Mouse (Mus musculus) forebrain, embryonic 11.5 days (tissue): ENCODE measurements at regions not wholly inside any gene's neighbourhood (a gene's known extent, or its start where the extent isn't known, plus 50 kb on each side); places are given as distances from the start of the nearest gene placed in this dataset.

ENCODE experiments used
- ATAC-seq: fragments of 200-750 bp; cut with Nextera tagmentation; replicated peaks from 2 replicates; pipeline ENCODE4 v1.8.0; 2017; ENCODE audit warnings: moderate TSS enrichment; ENCODE audit not compliant: low FRiP score
- DNase-seq: peaks from one replicate; pipeline ENCODE4 v3.0.0-alpha.2; 2017; ENCODE audit warnings: low spot score
- H3K27ac ChIP-seq: fragments of 300-500 bp; sonication (generic); 2 replicates; pipeline ENCODE4 v1.5.1; 2014; ENCODE audit warnings: low read depth, low read length
- H3K27me3 ChIP-seq: fragments of 300-500 bp; sonication (generic); 2 replicates; pipeline ENCODE4 v1.6.1; 2014; ENCODE audit warnings: mild to moderate bottlenecking, low read length, mixed read lengths; ENCODE audit not compliant: control insufficient read depth, insufficient read depth
- H3K36me3 ChIP-seq: fragments of 300-500 bp; sonication (generic); 2 replicates; pipeline ENCODE4 v1.6.1; 2014; ENCODE audit warnings: mild to moderate bottlenecking, low read length, moderate library complexity, mixed read lengths; ENCODE audit not compliant: control insufficient read depth, insufficient read depth
- H3K4me1 ChIP-seq: fragments of 300-500 bp; sonication (generic); replicated peaks from 2 replicates; pipeline ENCODE4 v1.6.1; 2014; ENCODE audit warnings: low read length, mixed read lengths; ENCODE audit not compliant: control insufficient read depth, insufficient read depth
- H3K4me2 ChIP-seq: fragments of 300-500 bp; sonication (generic); 2 replicates; pipeline ENCODE4 v1.6.1; 2014; ENCODE audit warnings: low read depth, mild to moderate bottlenecking, low read length, moderate library complexity, mixed read lengths; ENCODE audit not compliant: severe bottlenecking
- H3K4me3 ChIP-seq: fragments of 300-500 bp; sonication (generic); 2 replicates; pipeline ENCODE4 v1.5.1; 2014; ENCODE audit warnings: low read depth, low read length
- H3K9ac ChIP-seq: fragments of 300-500 bp; sonication (generic); 2 replicates; pipeline ENCODE4 v1.6.1; 2014; ENCODE audit warnings: low read length
- H3K9me3 ChIP-seq: fragments of 300-500 bp; sonication (generic); 2 replicates; pipeline ENCODE4 v1.6.1; 2016; ENCODE audit warnings: low read length, mixed read lengths; ENCODE audit not compliant: control insufficient read depth
- WGBS: fragments of 180-500 bp; shearing (Covaris S2); extraction: QIAGEN DNeasy Blood & Tissue Kit; methylation state at CpG from one replicate; pipeline ENCODE4 v1.1.7; 2014; 5-methylcytosine and 5-hydroxymethylcytosine counted together

GRCm38 (mm10) chr6:93349936-93350700 lies 406.8 kb upstream of the Adamts9 start:
- Histone ChIP-seq H3K4me3 (no peak overlapping the region), H3K36me3 (no peaks in the 10 kb centered on the region), H3K4me1 (peaks cover 5% of the 10 kb centered on the region; the same call in 1 of the 2 replicates), H3K27ac (no peak overlapping the region), H3K9me3 (no peaks in the 10 kb centered on the region), H3K27me3 (no peaks in the 10 kb centered on the region), H3K4me2 (no peak overlapping the region), H3K9ac (no peak overlapping the region)
- DNase-seq (no peak), ATAC-seq (no peak)
- 45% methylated on average over 7 of the region's 7 CpGs for WGBS

- WGBS = 88% methylated on average over 3 of the region's 3 CpGs
- no peak overlapping the region for H3K9ac ChIP-seq
- DNase-seq = no peak
- H3K27ac ChIP-seq = no peak overlapping the region
- H3K4me3 ChIP-seq = no peak overlapping the region
- peaks cover 5% of the 10 kb centered on the region; the same call in 1 of the 2 replicates for H3K4me1 ChIP-seq
- ATAC-seq = no peak
- no peaks in the 10 kb centered on the region for H3K36me3 ChIP-seq
- H3K9me3 ChIP-seq = no peaks in the 10 kb centered on the region
- H3K4me2 ChIP-seq = no peak overlapping the region
- no peaks in the 10 kb centered on the region for H3K27me3 ChIP-seq
Measured at GRCm38 (mm10) chr6:93348141-93348540, 404.8 kb upstream of the Adamts9 start.

- H3K4me2 ChIP-seq = no peak overlapping the region
- no peak overlapping the region for H3K4me3 ChIP-seq
- no peaks in the 10 kb centered on the region for H3K9me3 ChIP-seq
- no peak overlapping the region for H3K27ac ChIP-seq
- H3K27me3 ChIP-seq = no peaks in the 10 kb centered on the region
- DNase-seq = no peak
- 77% methylated on average over 2 of the region's 2 CpGs for WGBS
- H3K36me3 ChIP-seq = no peaks in the 10 kb centered on the region
- ATAC-seq = no peak
- no peaks in the 10 kb centered on the region for H3K4me1 ChIP-seq
- H3K9ac ChIP-seq = no peak overlapping the region
Measured at GRCm38 (mm10) chr6:93328683-93329082, 385.4 kb upstream of the Adamts9 start.

- Histone ChIP-seq H3K4me2 (no peak overlapping the region), H3K36me3 (no peaks in the 10 kb centered on the region), H3K27me3 (no peaks in the 10 kb centered on the region), H3K4me1 (no peaks in the 10 kb centered on the region), H3K27ac (no peak overlapping the region), H3K9ac (no peak overlapping the region), H3K4me3 (no peak overlapping the region), H3K9me3 (no peaks in the 10 kb centered on the region)
- WGBS = 80% methylated on average over 1 of the region's 1 CpGs
- no peak for DNase-seq
- ATAC-seq = no peak
Measured at GRCm38 (mm10) chr6:93327930-93328329, 384.6 kb upstream of the Adamts9 start.

- ATAC-seq = no peak
- WGBS = 87% methylated on average over 3 of the region's 3 CpGs
- no peak overlapping the region for H3K9ac ChIP-seq
- H3K27me3 ChIP-seq = no peaks in the 10 kb centered on the region
- DNase-seq = no peak
- no peak overlapping the region for H3K27ac ChIP-seq
- H3K36me3 ChIP-seq = no peaks in the 10 kb centered on the region
- no peaks in the 10 kb centered on the region for H3K9me3 ChIP-seq
- no peak overlapping the region for H3K4me3 ChIP-seq
- no peak overlapping the region for H3K4me2 ChIP-seq
- H3K4me1 ChIP-seq = no peaks in the 10 kb centered on the region
Measured at GRCm38 (mm10) chr6:93323881-93324280, 380.6 kb upstream of the Adamts9 start.

- DNase-seq (no peak), ATAC-seq (no peak)
- Histone ChIP-seq H3K27me3 (no peaks in the 10 kb centered on the region), H3K9me3 (no peaks in the 10 kb centered on the region), H3K4me3 (no peak overlapping the region), H3K36me3 (no peaks in the 10 kb centered on the region), H3K4me1 (no peaks in the 10 kb centered on the region), H3K9ac (no peak overlapping the region), H3K27ac (no peak overlapping the region), H3K4me2 (no peak overlapping the region)
- WGBS = 82% methylated on average over 5 of the region's 5 CpGs
Measured at GRCm38 (mm10) chr6:93314625-93315024, 371.3 kb upstream of the Adamts9 start.

GRCm38 (mm10) chr6:93305176-93305575 lies 361.9 kb upstream of the Adamts9 start:
- Histone ChIP-seq H3K4me2 (no peak overlapping the region), H3K27ac (no peak overlapping the region), H3K4me3 (no peak overlapping the region), H3K9ac (no peak overlapping the region), H3K9me3 (no peaks in the 10 kb centered on the region), H3K27me3 (no peaks in the 10 kb centered on the region), H3K36me3 (no peaks in the 10 kb centered on the region), H3K4me1 (no peaks in the 10 kb centered on the region)
- no peak for ATAC-seq
- WGBS = 66% methylated on average over 2 of the region's 2 CpGs
- DNase-seq = no peak

GRCm38 (mm10) chr6:93297975-93298374 lies 354.7 kb upstream of the Adamts9 start:
- Histone ChIP-seq H3K4me2 (no peak overlapping the region), H3K4me3 (no peak overlapping the region), H3K36me3 (no peaks in the 10 kb centered on the region), H3K27me3 (no peaks in the 10 kb centered on the region), H3K9ac (no peak overlapping the region), H3K27ac (no peak overlapping the region), H3K9me3 (no peaks in the 10 kb centered on the region), H3K4me1 (no peaks in the 10 kb centered on the region)
- 41% methylated on average over 6 of the region's 6 CpGs for whole genome bisulfite sequencing
- ATAC-seq = no peak
- DNase-seq = peak; percentile 50

GRCm38 (mm10) chr6:93291711-93292110 lies 348.4 kb upstream of the Adamts9 start:
- no peak for DNase-seq
- Histone ChIP-seq H3K4me2 (no peak overlapping the region), H3K4me3 (no peak overlapping the region), H3K36me3 (no peaks in the 10 kb centered on the region), H3K27ac (no peak overlapping the region), H3K27me3 (no peaks in the 10 kb centered on the region), H3K9me3 (no peaks in the 10 kb centered on the region), H3K9ac (no peak overlapping the region), H3K4me1 (no peaks in the 10 kb centered on the region)
- no peak for ATAC-seq
- WGBS = 81% methylated on average over 1 of the region's 1 CpGs
